Mouse (Mus musculus) T-cell, adult 2 months (primary cell): ENCODE measurements around the gene BC049352.

Experiments used
- DNase-seq: peaks from one replicate; pipeline ENCODE4 v3.0.0; 2022; ENCODE audit warnings: low spot score

Gene BC049352

DNA sequence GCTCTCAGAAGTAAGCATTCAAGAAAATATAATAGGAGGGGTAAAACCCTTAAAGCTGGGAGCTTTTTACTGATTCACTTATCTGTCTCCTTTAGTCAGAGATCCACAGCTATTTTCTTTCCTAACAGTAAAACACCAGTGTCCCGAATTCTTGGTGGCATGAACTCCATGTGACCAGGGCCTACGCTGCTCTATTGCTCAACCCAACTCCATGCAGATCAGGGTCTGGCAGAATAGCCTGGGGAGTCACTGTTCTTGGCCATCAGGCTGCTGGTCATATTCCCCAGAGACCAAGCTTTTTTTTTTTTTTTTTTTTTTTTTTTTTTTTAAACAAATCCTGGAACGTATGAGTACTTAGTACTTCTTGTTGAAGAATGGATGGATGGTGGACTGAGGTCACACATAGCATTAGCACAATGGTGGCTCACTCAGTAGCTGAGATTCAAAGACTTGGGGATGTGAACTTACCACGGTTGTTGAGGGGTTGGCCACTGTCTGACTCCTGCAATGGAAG, 7.9 kb downstream of the BC049352 start:
- DNase-seq: no peak

DNA sequence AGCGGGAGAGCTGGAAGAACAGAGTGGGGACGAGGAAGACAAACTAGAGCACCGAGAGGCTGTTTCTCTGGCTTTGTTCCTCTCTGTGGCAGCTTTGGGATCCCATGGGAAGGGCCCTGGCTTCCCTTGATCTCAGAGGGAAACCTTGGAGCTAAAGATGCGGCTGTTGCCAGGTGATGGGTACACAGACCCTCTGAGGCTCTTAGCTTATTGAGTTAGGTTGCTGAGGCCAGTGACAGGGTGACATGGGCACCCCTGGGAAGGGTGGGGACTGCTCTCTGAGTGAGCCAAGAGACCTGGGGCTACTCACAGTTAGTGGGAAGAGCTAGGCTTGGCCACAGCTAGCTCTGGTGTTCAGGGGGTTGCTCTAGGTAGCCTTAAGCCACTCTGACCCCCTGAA, 13.7 kb downstream of the BC049352 start:
- no peak for DNase-seq

DNA sequence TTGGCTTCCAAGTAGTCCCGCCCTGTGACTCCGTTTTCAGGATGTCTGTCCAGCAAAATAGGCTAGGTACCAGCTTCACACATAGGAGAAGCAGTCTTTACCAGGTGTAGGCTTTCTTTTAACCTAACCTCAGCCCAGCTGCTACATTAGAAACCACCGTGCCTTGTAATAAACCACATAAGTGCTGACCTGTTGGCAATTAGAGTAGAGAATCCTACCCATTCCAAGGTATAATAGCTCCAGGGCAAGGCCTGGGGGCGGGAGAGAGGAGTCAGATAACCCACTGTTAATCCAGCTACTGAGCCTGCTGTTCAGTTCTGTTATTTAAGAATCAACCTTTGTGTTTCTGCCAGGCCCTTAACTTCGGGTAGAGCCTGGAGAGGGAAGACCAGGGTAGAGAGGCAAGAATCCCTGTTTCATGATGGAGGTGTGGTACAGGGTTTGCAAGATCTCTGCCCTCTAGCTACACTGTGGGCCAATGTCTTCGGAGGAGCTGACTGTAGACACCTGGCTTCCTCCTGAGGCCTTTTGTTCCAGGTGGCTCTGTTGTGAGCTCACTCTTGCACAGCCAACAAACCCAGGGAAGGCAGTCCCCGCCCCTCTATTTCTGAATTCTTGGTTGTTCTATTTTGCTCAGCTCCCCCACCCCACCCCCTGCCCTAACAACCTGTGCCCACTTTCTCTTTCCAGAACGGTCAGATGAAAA, 14.5 kb downstream of the BC049352 start:
- DNase-seq: no peak

DNA sequence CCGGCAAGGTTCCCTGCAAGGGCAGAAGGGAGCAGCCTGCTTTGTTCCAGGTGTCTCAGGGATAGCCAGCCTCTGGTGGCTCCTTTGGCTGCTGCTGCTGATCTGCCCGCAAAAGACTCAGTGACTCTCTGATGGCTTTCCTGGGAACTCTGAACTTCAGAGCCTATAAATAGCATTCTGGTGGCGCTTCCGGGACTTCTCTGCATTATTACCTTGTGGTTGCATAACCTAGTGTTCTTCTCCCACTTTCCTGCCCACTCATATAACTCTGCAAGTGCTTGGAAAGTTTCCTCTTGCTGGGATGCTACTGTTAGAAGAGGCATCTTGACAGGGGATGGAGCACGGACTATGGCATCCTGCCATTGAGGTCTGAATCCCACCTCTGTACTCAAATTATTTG, 15.7 kb downstream of the BC049352 start:
- no peak for DNase-seq

DNA sequence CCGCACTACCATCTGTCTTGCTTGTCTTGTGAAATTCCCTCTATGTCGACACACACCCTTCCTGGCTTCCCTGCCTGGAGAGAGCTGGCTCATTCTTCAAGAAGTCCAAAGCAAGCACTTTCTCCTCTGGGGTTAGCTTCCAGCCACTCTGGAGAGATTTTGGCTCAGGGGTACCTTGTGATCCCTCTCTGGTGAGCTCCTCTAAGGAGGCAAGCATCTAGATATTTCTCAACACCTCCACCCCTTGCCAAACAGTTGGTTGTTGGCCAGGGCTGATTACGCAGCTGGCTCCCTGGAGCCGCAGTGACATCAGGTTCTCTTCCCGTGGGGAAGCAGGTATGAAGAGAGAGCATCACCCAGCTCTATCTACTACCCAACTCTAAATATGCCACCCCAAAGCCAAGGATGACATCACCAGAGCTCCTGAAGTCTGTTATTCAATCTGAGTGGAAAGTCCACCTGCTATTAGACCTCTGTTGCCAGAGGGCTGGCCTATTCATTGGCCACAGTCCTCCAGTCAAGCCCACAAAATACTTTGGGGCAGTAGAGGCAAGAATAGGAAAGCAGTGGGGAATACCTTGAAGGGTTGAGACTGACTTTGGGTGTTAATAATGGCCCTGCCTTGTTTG, 19.6 kb downstream of the BC049352 start:
- no peak for DNase-seq

DNA sequence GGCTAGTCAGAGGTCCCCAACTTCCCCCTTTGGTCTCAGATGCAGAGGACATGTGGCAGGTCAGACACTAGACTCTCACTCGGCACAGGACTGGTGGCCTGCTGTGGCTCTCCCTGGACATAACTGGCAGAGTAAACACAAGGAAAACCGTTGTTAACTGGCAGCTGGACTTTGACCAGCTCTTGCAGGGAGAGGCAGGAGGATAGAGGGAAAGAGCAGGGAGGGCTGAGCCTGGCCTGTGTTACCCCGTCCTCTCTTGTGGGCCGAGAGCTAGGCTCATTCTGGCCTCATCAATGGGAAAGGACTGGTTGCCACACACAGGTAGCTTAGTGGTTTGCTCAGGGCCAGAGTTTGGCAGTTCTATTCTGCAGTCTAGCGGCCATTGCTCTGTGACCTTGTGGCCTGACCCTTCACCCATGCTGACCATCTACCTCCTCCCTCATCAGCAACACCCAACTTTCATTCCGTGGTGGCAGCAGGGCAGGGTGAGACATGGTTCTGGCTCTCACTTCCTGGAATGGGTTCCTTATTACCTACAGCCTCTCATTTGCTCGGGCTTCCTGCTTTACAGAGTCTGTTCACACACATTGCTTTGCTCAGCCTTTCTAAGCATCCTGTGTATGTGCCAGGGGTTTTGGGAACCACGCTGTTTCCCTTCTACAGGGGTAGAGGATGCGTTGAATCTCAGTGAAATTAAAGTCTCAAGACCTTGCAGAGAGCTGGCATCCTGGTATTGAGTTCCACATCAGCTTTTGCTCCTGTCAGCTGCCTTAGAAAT, 20.4 kb downstream of the BC049352 start:
- no peak for DNase-seq

DNA sequence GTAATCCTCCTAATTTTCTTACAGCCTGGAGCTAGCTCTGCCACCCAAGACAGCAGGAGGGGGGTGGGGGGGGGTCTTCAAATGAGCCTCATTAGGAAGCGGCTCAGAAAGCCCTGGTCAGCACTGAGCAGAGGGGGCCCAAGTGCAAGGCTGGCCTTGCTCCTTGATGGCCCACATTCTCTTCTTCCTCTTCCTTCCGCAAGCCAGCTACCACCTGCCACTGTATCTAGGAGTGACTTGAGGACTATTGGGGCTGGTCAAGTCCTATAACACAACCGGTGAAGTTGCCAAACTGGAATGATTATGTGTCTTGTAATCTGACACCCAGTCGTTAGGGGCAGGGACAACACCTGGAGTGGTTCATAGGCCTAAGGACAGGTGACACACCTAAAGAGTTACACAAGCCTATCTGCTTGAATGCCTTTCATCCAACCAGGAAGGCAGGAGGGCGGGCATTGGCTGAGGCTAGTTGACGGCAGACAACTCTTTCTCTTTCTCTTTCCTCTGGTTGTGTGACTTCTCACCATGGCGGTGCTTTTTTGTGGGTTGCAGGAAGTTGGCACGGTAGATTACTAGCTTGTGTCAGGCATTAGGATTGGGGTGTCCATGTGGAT, 22.1 kb downstream of the BC049352 start, which contains the start of gene Tmprss4:
Gene Tmprss4 (minus strand): TSS at position 296 of the 614 bp plus-strand sequence.
- DNase-seq: peak; percentile 41

DNA sequence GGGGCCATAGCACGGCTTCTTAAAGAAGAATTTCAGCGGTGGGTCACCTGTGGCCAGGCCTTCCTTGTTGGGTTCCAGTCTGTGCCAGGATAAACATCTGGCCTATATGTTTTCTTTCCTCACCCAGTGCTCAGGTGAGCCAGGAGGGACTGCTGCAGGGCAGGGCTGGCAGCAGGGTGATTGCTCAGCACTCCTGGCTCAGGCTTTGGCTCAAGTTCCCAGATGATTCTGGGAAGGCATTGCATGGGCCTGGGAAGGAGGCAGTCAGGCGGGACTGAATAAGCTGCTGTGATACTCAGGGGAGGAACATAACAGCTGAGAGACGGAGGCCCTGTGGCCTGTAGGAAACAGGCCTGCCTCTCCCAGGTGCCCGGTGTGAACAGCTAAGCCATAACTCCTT, 23.3 kb downstream of the BC049352 start:
- no peak for DNase-seq

DNA sequence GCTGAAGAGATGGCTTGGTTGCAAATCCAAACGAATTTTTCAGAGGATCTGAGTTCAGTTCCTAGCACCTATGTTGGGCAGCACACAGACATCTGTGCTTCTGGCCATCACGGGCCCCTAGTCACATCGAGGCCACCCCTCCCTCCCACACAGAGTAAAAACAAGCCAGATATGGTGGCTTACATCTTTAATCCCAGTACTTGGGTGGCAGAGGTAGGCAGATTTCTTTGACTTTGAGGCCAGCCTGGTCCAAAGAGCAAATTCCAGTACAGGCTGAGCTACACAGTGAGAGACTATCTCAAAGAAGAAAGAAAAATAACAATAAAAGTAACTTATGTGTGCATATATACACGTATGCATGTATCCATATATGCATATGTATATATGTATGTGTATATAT, 24.3 kb downstream of the BC049352 start:
- DNase-seq: no peak

DNA sequence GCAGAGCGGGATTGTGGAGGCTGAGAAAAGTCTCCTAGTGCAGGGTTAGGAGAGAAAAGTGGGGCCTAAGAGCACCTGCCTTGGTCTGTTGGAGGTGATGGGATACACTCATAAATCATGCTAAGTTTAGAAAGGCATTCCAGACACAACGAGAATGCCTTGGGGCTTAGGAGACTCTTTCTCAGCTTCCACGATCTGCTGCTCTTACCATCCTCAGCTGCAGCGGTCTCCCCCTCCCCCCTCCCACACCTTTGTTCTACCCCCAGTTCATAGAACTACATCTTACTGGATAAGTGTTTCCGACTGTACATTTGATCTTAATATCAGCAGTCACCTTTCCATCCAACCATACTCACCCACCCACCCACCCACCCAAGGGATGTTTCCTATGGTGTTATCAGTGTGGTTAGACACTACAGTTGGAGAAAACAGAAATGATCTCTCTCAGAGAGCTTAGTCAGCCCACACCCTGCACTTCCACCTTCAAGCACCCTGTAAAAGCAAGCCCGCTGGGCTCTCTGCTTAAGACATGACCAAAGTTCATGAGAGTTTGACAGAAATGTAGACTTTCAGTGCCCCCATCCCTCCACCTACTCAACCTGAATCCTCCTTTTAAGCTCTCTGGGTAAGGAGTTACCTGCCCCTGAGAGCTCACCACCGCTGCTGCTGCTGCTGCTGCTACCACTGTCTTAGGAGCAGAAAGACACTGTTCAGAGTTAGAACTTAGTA, 25.4 kb downstream of the BC049352 start:
- peak; percentile 30 for DNase-seq

DNA sequence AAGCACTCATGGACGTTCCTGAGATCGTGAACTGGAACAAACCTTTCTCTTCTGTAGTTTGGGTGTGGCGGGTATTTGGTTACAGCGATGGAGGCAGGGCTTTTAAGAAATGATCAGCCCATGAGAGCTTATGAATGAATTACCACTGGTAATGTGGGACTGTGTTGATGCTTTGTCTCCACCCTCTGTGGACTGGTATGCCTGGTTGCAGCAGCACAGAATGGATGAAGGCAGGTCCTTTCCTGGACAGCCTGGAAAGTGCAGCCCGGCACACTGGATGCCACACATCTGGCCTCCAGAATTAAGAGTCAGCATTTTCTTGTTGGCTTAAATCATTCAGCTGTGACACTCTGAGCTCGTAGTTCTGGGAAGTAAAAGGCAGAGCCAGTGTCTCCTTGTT, 30.2 kb downstream of the BC049352 start:
- DNase-seq: no peak

DNA sequence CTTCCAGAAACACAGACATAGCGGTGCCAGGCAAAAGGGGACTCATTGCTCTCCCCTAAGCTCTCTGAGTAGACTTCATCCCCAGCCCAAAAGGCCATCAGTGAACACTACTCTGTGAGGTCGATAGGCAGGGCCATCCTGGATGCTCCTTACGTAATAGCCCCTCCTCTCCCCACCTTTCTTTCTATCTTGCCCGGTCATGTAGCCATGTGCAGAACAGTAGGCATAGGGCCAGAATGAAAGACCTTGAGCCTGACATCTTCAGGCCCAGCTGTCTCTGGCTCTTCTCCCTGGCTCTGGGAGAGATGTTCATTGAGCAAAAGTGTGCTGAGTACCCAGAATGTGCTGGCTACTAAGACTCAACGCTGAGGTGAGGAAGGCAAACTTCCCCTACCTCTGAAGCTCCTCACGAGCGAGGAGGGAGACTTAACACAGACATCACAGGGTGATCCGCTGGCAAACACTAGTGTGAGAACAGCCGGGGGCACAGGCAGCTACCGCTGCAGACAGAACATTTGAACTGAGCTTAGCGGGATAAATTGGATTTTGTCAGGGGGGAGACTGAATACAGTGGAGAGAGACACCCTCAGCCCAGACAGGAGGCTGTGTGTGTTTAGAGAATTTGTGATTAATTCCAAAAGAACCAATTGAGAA, 33.8 kb downstream of the BC049352 start:
- DNase-seq: no peak

DNA sequence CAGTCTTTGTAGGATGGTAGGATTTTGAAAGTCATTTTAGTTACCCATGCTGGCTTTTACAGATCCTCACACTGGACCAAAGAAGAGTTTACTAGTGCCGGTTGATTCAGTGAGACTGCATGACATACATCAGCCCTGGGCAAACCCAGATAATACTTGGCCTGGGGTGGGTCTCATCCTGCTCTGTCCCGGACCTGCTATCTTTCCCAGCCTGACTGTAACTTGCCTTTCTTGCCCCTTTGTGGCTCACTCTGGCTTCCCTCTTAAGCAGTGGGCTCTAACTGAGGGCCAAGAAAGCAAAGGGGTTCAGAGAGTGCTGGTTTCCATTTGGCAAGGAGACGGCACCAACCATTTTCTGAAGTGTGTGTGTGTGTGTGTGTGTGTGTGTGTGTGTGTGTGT, 37.8 kb downstream of the BC049352 start:
- DNase-seq: no peak

DNA sequence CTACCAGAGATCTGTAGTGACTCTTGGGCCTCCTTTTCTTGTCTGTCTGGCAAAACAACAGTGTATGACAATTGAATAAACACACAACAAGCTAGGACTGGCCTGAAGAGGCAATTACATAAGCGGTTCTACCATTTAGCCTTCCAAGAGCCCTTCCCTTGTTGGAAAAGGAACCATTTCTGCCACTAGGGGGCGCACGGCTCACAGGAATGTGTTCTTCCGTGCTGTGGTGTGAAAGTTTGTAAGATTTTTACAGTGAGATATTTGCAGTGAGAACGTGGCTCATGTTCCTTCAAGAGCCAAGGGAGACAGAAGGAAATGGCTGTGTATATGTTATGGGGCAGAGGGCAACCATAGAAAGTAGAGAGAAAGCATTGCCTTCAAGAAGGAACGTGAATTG, 39.8 kb downstream of the BC049352 start:
- DNase-seq: peak; percentile 85

DNA sequence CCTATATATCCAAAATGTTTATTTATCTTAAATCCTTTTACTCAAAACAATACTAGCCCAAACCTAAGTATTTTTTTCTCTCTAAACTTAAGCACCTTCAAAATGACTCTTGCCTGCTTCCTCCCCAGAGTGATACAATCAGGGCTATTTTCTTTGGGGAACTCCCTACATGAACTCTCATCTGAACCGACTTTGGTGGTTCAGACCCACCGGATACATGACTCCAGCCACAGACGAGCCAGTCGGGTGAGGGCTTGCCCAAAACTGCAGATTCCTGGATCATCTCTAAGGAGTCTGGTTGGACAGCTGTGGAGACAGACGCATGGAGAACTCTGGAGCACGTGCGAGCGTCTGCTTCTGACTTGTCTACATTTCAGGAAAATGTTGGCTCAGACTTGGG, 47.6 kb downstream of the BC049352 start:
- no peak for DNase-seq

DNA sequence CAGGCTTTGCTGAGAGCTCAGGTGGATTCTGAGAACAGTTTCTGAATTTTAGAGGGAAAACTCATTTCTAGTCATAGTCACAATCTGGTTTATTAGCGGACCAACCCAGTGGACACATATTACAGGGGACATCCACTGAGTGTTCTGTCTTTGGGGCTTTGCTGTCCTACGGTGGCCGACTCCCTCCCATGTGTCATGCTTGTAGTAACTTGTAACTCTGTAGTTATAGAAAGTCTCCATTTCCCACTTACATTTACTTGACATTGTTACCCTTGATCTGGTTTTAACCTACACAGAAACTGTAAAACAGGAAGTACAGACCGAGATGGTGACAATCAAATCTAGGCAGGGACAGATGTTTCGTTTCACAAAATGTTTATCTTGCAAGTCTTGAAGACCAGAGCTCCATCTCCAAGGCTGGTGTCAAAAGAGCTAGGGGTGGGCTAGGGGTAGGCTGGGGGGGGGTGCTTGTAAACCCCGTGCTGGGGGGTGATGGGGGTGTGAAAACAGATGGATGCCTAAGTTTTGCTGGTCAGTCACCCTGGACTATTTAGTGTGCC, 53.9 kb downstream of the BC049352 start:
- DNase-seq: no peak

DNA sequence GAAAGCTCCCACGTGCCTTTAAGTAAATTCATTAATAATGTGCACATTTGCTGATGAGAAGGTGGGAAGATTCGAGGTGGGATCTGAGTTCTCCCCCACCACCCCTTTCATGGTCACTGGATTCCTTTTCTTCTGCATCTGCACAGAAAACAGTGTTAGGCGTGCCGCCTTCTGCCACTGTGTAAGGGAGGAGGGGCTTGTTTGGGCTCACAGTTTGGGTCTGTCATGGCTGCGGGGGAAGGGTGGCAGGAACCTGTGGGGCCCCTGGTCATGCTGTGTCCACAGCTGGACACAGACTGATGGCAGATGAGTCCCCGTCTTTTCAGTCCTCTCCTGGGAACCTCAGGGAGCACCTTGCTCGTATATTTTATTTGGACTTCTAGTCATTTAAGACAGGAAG, 54.9 kb downstream of the BC049352 start:
- DNase-seq: peak; percentile 20

DNA sequence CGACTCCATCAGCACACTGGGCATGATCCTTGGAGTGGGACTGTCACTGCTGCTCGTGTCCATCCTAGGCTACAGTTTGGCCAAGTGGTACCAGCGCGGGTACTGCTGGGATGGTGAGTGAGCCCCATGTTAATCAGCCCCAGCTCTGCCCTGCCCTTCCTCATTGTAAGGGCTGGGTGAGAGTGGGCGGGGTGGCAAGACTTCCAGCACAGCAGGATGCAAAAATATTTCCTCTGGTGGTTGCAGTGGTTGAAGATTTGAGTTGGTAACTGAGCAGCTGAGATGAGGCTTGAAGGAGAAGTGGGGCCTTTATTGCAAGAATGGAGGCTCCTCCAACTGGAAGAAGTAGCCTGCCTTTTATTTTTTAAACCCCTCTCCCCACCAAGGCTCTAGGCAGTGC, 59.6 kb downstream of the BC049352 start:
- peak; percentile 40 for DNase-seq

DNA sequence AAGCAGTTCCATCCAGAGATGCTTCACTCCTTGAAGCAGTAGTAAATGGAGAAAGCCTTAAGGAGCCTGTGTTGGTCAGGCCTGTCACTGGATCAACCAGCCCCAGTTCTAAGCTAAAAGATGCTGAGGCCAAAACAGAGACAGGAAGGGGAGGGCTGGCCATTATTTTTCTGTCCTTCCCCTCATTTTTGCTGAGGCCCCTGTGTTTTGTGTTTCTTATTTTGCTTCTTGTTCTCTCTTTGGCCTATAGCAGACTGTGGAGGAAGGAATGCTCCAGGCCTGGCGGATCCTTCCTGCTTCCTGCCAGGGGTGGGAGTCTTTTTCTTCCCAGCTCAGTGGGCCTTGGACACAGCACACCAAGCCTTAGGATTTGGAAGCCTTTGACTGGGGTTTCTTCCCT, 63.6 kb downstream of the BC049352 start:
- no peak for DNase-seq

DNA sequence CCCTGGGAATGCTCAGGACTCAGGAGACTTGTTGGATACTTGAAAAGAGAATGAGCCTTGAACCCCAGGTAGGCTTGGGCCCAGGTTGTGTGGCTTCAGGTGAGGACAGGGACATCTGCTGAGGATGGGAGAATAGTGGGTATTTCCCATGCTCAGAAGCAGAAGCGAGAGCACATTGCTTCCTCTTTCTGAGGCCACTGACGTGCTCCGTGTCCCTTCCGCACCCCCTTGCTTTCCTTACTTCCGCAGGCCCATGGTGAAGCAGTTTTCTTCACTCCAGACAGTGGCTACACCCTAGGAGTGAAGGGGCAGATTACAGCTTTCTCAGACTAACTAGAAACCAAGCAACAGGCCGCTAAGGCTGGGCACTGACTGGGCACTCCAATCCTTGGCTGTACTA, 64.3 kb downstream of the BC049352 start:
- peak; percentile 40 for DNase-seq

DNA sequence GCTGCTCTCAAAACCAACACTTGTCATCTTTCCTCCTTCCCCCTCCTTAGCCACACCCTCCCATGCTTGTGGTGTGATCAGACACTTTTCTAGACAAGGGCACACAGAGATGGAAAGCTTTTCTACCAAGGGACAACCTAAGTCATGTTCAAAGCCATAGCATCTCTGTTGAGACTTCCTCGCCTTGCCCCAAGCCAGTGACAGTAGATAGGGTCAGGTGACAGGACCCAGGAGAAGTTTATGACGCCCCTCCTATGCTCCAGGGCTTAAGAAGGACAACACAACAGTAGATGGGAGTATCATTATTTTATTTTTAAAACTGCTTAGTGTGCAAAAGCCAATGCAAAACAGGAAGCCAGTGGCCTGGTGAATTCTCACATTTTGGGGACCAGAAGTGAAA, 65.7 kb downstream of the BC049352 start:
- DNase-seq: peak; percentile 51
